Mouse (Mus musculus): Measurements from ENCODE around the gene Olfr738. TPM values are rescaled to one million over a fixed set of nuclear protein-coding genes. Genes with fewer than 3 reads are reported as not detected.

The Olfr738 gene
- polyA plus RNA-seq (2016; fragmentation: Nextera tagmentation; extraction: Ambion mirVana), result not detected in 2 replicates

- WGBS, result 88% methylated on average over 1 of the region's 1 CpGs
- ATAC-seq (ENCODE audit: low FRiP score, low read depth), result no peak
- Histone ChIP-seq H3K4me3 (no peak within 1 kb of the TSS), H3K9me3 (no peaks in the 10 kb centered on the region), H3K36me3 (no peaks in the 10 kb centered on the region), H3K4me1 (no peaks in the 10 kb centered on the region), H3K4me2 (replicated peaks) (no peak within 1 kb of the TSS), H3K9ac (no peak within 1 kb of the TSS), H3K27ac (no peak within 1 kb of the TSS), H3K27me3 (replicated peaks) (no peaks in the 10 kb centered on the region)
Measured at GRCm38 (mm10) chr14:50407268-50407667, at the start of gene Olfr738. TSS of gene Olfr738 (plus strand) at chr14:50407568.

GRCm38 (mm10) chr14:50357593-50357992 lies 49.8 kb upstream of the Olfr738 start, which contains the start of gene Tlr11:
TSS of gene Tlr11 (plus strand) at chr14:50357914.
- H3K9me3 ChIP-seq, result no peaks in the 10 kb centered on the region
- no peaks in the 10 kb centered on the region for H3K36me3 ChIP-seq
- H3K9ac ChIP-seq, result no peak within 1 kb of the TSS
- H3K27ac ChIP-seq, result no peak within 1 kb of the TSS
- H3K4me3 ChIP-seq, result no peak within 1 kb of the TSS
- no peak within 1 kb of the TSS for H3K4me2 ChIP-seq (replicated peaks)
- no peaks in the 10 kb centered on the region for H3K4me1 ChIP-seq
- no peak for ATAC-seq (ENCODE audit: low FRiP score, low read depth)
- WGBS, result 90% methylated on average over 2 of the region's 2 CpGs
- H3K27me3 ChIP-seq (replicated peaks), result no peaks in the 10 kb centered on the region

- H3K9me3 ChIP-seq, result no peaks in the 10 kb centered on the region
- no peak overlapping the region for H3K27ac ChIP-seq
- no peak overlapping the region for H3K4me3 ChIP-seq
- no peak for ATAC-seq (ENCODE audit: low FRiP score, low read depth)
- no peaks in the 10 kb centered on the region for H3K4me1 ChIP-seq
- WGBS, result 92% methylated on average over 3 of the region's 3 CpGs
- H3K4me2 ChIP-seq (replicated peaks), result no peak overlapping the region
- no peaks in the 10 kb centered on the region for H3K36me3 ChIP-seq
- no peak overlapping the region for H3K9ac ChIP-seq
- H3K27me3 ChIP-seq (replicated peaks), result no peaks in the 10 kb centered on the region
Measured at GRCm38 (mm10) chr14:50360480-50360879, 46.9 kb upstream of the Olfr738 start.

- Histone ChIP-seq H3K4me2 (replicated peaks) (no peak overlapping the region), H3K4me1 (no peaks in the 10 kb centered on the region), H3K27ac (no peak overlapping the region), H3K27me3 (replicated peaks) (no peaks in the 10 kb centered on the region), H3K4me3 (no peak overlapping the region), H3K9ac (no peak overlapping the region), H3K36me3 (no peaks in the 10 kb centered on the region), H3K9me3 (no peaks in the 10 kb centered on the region)
- no peak for ATAC-seq (ENCODE audit: low FRiP score, low read depth)
- 82% methylated on average over 2 of the region's 2 CpGs for WGBS
Measured at GRCm38 (mm10) chr14:50363561-50363960, 43.8 kb upstream of the Olfr738 start.

DNA sequence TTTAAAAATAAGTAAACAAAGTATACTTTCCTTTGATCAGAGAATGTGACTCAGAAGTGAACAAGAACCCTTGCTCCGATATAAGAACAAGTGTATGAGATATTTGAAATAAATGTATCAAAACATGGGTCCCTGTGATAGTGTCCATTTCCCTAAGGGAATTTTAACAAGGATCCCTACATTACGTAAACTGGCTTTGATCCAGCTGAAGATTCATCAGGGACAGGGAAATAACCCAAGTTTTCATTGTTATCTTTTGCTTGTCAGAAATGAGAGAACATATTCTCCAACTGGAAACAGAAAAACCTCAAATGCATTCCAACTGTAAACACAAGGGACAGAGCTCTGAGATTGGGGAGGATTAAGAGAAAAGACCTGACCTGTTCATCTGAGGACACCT lies 26.5 kb upstream of the Olfr738 start, which contains the start of gene Olfr736:
Gene Olfr736, plus strand, starts transcription at position 301 of the 400 bp plus-strand sequence.
- WGBS, result 96% methylated on average over 2 of the region's 2 CpGs

DNA sequence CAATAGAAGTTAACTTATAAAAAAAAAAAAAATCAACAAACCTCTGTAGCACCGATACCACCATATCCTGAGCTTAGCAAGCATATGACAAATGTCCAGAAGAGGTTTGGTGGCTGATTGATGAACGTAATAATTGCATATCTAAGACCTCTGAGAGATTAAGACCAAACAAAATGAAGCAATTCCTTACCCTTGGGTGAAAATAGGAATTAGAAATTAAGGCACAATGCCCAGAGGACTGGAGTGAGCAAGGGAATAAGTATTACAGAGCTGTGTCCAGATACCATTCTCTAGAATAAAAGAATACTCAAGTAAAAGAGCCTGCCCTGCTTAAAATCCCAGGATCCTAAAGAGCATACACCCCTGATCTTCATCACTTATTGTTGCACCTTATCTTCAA lies 11.0 kb downstream of the Olfr738 start, which contains the start of gene Olfr739:
Gene Olfr739, plus strand, starts transcription at position 301 of the 400 bp plus-strand sequence.
- H3K4me2 ChIP-seq (replicated peaks), result no peak within 1 kb of the TSS
- H3K4me1 ChIP-seq, result no peaks in the 10 kb centered on the region
- H3K4me3 ChIP-seq, result no peak within 1 kb of the TSS

More for the DNA sequence above, 26.5 kb upstream of the Olfr738 start, which contains the start of gene Olfr736:
- H3K36me3 ChIP-seq, result no peaks in the 10 kb centered on the region
- no peak for ATAC-seq (ENCODE audit: low FRiP score, low read depth)
- H3K9me3 ChIP-seq, result 0 out of 2 replicates have a peak, but pooled peaks cover 1% of the 10 kb centered on the region
- H3K27me3 ChIP-seq (replicated peaks), result no peaks in the 10 kb centered on the region
- no peak within 1 kb of the TSS for H3K27ac ChIP-seq
- no peak within 1 kb of the TSS for H3K4me3 ChIP-seq
- H3K9ac ChIP-seq, result no peak within 1 kb of the TSS
- H3K4me1 ChIP-seq, result no peaks in the 10 kb centered on the region
- no peak within 1 kb of the TSS for H3K4me2 ChIP-seq (replicated peaks)

DNA sequence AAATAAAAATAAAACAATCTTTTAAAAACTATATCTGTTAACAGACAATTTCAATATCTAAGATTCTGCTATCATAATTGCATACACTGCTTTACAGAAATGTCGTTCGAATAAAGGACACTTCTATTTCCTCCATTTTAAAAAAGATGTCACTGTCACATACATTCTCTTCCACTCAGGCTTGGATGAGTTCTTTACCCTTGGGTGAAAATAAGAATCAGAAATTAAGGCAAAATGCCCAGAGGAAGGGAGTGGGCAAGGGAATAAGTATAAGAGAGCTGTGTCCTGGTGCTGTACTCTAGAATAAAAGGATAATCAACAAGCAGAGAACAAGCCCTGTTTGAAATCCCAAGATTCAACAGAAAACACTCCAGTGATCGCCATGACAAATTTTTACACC lies 37.9 kb downstream of the Olfr738 start, which contains the start of gene Olfr740:
Gene Olfr740, plus strand, starts transcription at position 301 of the 400 bp plus-strand sequence.
- Histone ChIP-seq H3K27me3 (replicated peaks) (no peaks in the 10 kb centered on the region), H3K9me3 (no peaks in the 10 kb centered on the region), H3K4me1 (no peaks in the 10 kb centered on the region)

More for the DNA sequence above, 11.0 kb downstream of the Olfr738 start, which contains the start of gene Olfr739:
- Histone ChIP-seq H3K9me3 (no peaks in the 10 kb centered on the region), H3K9ac (no peak within 1 kb of the TSS), H3K36me3 (no peaks in the 10 kb centered on the region), H3K27ac (no peak within 1 kb of the TSS), H3K27me3 (replicated peaks) (no peaks in the 10 kb centered on the region)
- 72% methylated on average over 2 of the region's 2 CpGs for WGBS
- no peak for ATAC-seq (ENCODE audit: low FRiP score, low read depth)

More for the DNA sequence above, 37.9 kb downstream of the Olfr738 start, which contains the start of gene Olfr740:
- no peaks in the 10 kb centered on the region for H3K36me3 ChIP-seq
- H3K4me3 ChIP-seq, result no peak within 1 kb of the TSS
- ATAC-seq (ENCODE audit: low FRiP score, low read depth), result no peak
- WGBS, result 83% methylated on average over 3 of the region's 3 CpGs
- H3K9ac ChIP-seq, result no peak within 1 kb of the TSS
- H3K4me2 ChIP-seq (replicated peaks), result no peak within 1 kb of the TSS
- no peak within 1 kb of the TSS for H3K27ac ChIP-seq

Other genes starting within 250 kb of the Olfr738 start
- gene Olfr730, start 219.4 kb upstream of the Olfr738 start, polyA plus RNA-seq (2016; fragmentation: Nextera tagmentation; extraction: Ambion mirVana), result not detected in 2 replicates
- not detected in 2 replicates for gene Olfr731, start 165.7 kb upstream of the Olfr738 start, polyA plus RNA-seq (2016; fragmentation: Nextera tagmentation; extraction: Ambion mirVana)
- not detected in 2 replicates for gene Olfr732, start 123.4 kb upstream of the Olfr738 start, polyA plus RNA-seq (2016; fragmentation: Nextera tagmentation; extraction: Ambion mirVana)
- gene Olfr733, start 106.0 kb upstream of the Olfr738 start, polyA plus RNA-seq (2016; fragmentation: Nextera tagmentation; extraction: Ambion mirVana), result not detected in 2 replicates
- gene Olfr734, start 80.8 kb upstream of the Olfr738 start, polyA plus RNA-seq (2016; fragmentation: Nextera tagmentation; extraction: Ambion mirVana), result not detected in 2 replicates
- gene Olfr735, start 58.7 kb upstream of the Olfr738 start, polyA plus RNA-seq (2016; fragmentation: Nextera tagmentation; extraction: Ambion mirVana), result not detected in 2 replicates
- not detected in 2 replicates for gene Tlr11, start 49.7 kb upstream of the Olfr738 start, polyA plus RNA-seq (2016; fragmentation: Nextera tagmentation; extraction: Ambion mirVana)
- not detected in 2 replicates for gene Olfr736, start 26.4 kb upstream of the Olfr738 start, polyA plus RNA-seq (2016; fragmentation: Nextera tagmentation; extraction: Ambion mirVana)
- gene Olfr739, start 11.1 kb downstream of the Olfr738 start, polyA plus RNA-seq (2016; fragmentation: Nextera tagmentation; extraction: Ambion mirVana), result not detected in 2 replicates
- not detected in 2 replicates for gene Olfr740, start 38.0 kb downstream of the Olfr738 start, polyA plus RNA-seq (2016; fragmentation: Nextera tagmentation; extraction: Ambion mirVana)
- gene Olfr741, start 65.2 kb downstream of the Olfr738 start, polyA plus RNA-seq (2016; fragmentation: Nextera tagmentation; extraction: Ambion mirVana), result not detected in 2 replicates
- not detected in 2 replicates for gene Olfr742, start 96.0 kb downstream of the Olfr738 start, polyA plus RNA-seq (2016; fragmentation: Nextera tagmentation; extraction: Ambion mirVana)
- not detected in 2 replicates for gene Olfr743, start 114.3 kb downstream of the Olfr738 start, polyA plus RNA-seq (2016; fragmentation: Nextera tagmentation; extraction: Ambion mirVana)
- not detected in 2 replicates for gene Olfr744, start 207.3 kb downstream of the Olfr738 start, polyA plus RNA-seq (2016; fragmentation: Nextera tagmentation; extraction: Ambion mirVana)
- gene Olfr745, start 231.8 kb downstream of the Olfr738 start, polyA plus RNA-seq (2016; fragmentation: Nextera tagmentation; extraction: Ambion mirVana), result not detected in 2 replicates
- not detected in 2 replicates for gene Olfr746, start 239.5 kb downstream of the Olfr738 start, polyA plus RNA-seq (2016; fragmentation: Nextera tagmentation; extraction: Ambion mirVana)